Mouse (Mus musculus) CD4-positive helper T cell, adult 2 months (primary cell): ENCODE data around the gene Pknox2.

Source experiments
- DNase-seq: peaks from one replicate; pipeline ENCODE4 v3.0.0-alpha.2; 2012; ENCODE audit warnings: low read depth, missing footprints, low spot score

The Pknox2 gene

GRCm38 (mm10) chr9:36990626-36991368 lies 156.4 kb downstream of the Pknox2 start:
- no peak for DNase-seq

- DNase-seq, result no peak
Observed at GRCm38 (mm10) chr9:36989991-36990390, 157.2 kb downstream of the Pknox2 start.

- DNase-seq, result no peak
Observed at GRCm38 (mm10) chr9:36985233-36985632, 162.0 kb downstream of the Pknox2 start.

- DNase-seq, result no peak
Observed at GRCm38 (mm10) chr9:36976596-36977362, 170.4 kb downstream of the Pknox2 start.

- DNase-seq, result no peak
Observed at GRCm38 (mm10) chr9:36973486-36974227, 173.6 kb downstream of the Pknox2 start.

- DNase-seq, result no peak
Observed at GRCm38 (mm10) chr9:36972089-36972488, 175.1 kb downstream of the Pknox2 start.

- DNase-seq, result no peak
Observed at GRCm38 (mm10) chr9:36971066-36971465, 176.1 kb downstream of the Pknox2 start.

- DNase-seq, result peak; percentile 62
Observed at GRCm38 (mm10) chr9:36970651-36971050, 176.6 kb downstream of the Pknox2 start.

GRCm38 (mm10) chr9:36969131-36969530 lies 178.1 kb downstream of the Pknox2 start:
- no peak for DNase-seq

- DNase-seq, result peak; percentile 18
Observed at GRCm38 (mm10) chr9:36968713-36969112, 178.5 kb downstream of the Pknox2 start.

- no peak for DNase-seq
Observed at GRCm38 (mm10) chr9:36968236-36968635, 179.0 kb downstream of the Pknox2 start.

- DNase-seq, result no peak
Observed at GRCm38 (mm10) chr9:36965720-36966119, 181.5 kb downstream of the Pknox2 start.

GRCm38 (mm10) chr9:36964230-36964629 lies 183.0 kb downstream of the Pknox2 start:
- no peak for DNase-seq

- DNase-seq, result no peak
Observed at GRCm38 (mm10) chr9:36963512-36963911, 183.7 kb downstream of the Pknox2 start.

GRCm38 (mm10) chr9:36961874-36962273 lies 185.3 kb downstream of the Pknox2 start:
- DNase-seq, result no peak

GRCm38 (mm10) chr9:36961153-36961552 lies 186.1 kb downstream of the Pknox2 start:
- DNase-seq, result no peak

- DNase-seq, result no peak
Observed at GRCm38 (mm10) chr9:36951133-36951484, 196.1 kb downstream of the Pknox2 start.

- no peak for DNase-seq
Observed at GRCm38 (mm10) chr9:36950271-36951132, 196.7 kb downstream of the Pknox2 start.

GRCm38 (mm10) chr9:36948181-36948580 lies 199.0 kb downstream of the Pknox2 start:
- no peak for DNase-seq

- DNase-seq, result no peak
Observed at GRCm38 (mm10) chr9:36947056-36947694, 200.0 kb downstream of the Pknox2 start.

- no peak for DNase-seq
Observed at GRCm38 (mm10) chr9:36944843-36945242, 202.4 kb downstream of the Pknox2 start.
